Mouse (Mus musculus) CH12.LX (cell line): ENCODE measurements around the gene Mapk6.
"Not testable (repeated sequence)": the region's sequence is repeated elsewhere in the genome, so short reads cannot be mapped to it uniquely, and the experiment has no call there.

ENCODE experiments used
- CHD1 ChIP-seq: IDR thresholded peaks from 2 replicates; pipeline ENCODE4 v1.6.1; 2012; ENCODE audit warnings: low read depth, low read length, improper control_type of control experiment, inconsistent platforms
- CTCF ChIP-seq, 2 experiments: IDR thresholded peaks in 1 of 2; conservative IDR thresholded peaks in 1 of 2; 2 replicates each; pipeline ENCODE4 v1.5.1; 2011 to 2012; ENCODE audit warnings: low read depth in 2 of 2, low read length in 2 of 2, improper control_type of control experiment in 1 of 2, inconsistent platforms in 1 of 2, mild to moderate bottlenecking in 1 of 2, moderate library complexity in 1 of 2
- E2F4 ChIP-seq: IDR thresholded peaks from 2 replicates; pipeline ENCODE4 v1.6.1; 2011; ENCODE audit warnings: low read depth, low read length, improper control_type of control experiment; ENCODE audit not compliant: insufficient replicate concordance
- EP300 ChIP-seq: IDR thresholded peaks from 2 replicates; pipeline ENCODE4 v1.6.1; 2011; ENCODE audit warnings: low read length, improper control_type of control experiment
- ETS1 ChIP-seq: conservative IDR thresholded peaks from 2 replicates; pipeline ENCODE4 v1.6.1; 2012; ENCODE audit warnings: low read depth, mild to moderate bottlenecking, inconsistent platforms, low read length, improper control_type of control experiment, moderate library complexity
- MXI1 ChIP-seq: IDR thresholded peaks from 2 replicates; pipeline ENCODE4 v1.6.1; 2011; ENCODE audit warnings: mild to moderate bottlenecking, low read depth, low read length, improper control_type of control experiment
- NELFE ChIP-seq: IDR thresholded peaks from 2 replicates; pipeline ENCODE4 v1.6.1; 2011; ENCODE audit warnings: low read depth, low read length, improper control_type of control experiment
- POLR2A ChIP-seq: IDR thresholded peaks from 2 replicates; pipeline ENCODE4 v1.6.1; 2011; ENCODE audit warnings: low read depth, mild to moderate bottlenecking, improper control_type of control experiment, low read length
- RAD21 ChIP-seq: IDR thresholded peaks from 2 replicates; pipeline ENCODE4 v1.6.1; 2011; ENCODE audit warnings: low read depth, mild to moderate bottlenecking, low read length, improper control_type of control experiment, moderate library complexity
- SIN3A ChIP-seq: IDR thresholded peaks from 2 replicates; pipeline ENCODE4 v1.6.1; 2012; ENCODE audit warnings: low read length, improper control_type of control experiment, inconsistent platforms
- USF1 ChIP-seq: IDR thresholded peaks from 2 replicates; pipeline ENCODE4 v1.6.1; 2014; ENCODE audit warnings: low read depth, mild to moderate bottlenecking, inconsistent platforms, low read length, improper control_type of control experiment
- USF2 ChIP-seq: conservative IDR thresholded peaks from 2 replicates; pipeline ENCODE4 v1.6.1; 2011; ENCODE audit warnings: low read depth, low read length, improper control_type of control experiment
- ZMIZ1 ChIP-seq: IDR thresholded peaks from 2 replicates; pipeline ENCODE4 v1.6.1; 2012; ENCODE audit warnings: low read depth, mild to moderate bottlenecking, inconsistent platforms, low read length, improper control_type of control experiment
- ZNF384 ChIP-seq: IDR thresholded peaks from 2 replicates; pipeline ENCODE4 v1.6.1; 2012; ENCODE audit warnings: low read depth, low read length, improper control_type of control experiment, inconsistent platforms

DNA sequence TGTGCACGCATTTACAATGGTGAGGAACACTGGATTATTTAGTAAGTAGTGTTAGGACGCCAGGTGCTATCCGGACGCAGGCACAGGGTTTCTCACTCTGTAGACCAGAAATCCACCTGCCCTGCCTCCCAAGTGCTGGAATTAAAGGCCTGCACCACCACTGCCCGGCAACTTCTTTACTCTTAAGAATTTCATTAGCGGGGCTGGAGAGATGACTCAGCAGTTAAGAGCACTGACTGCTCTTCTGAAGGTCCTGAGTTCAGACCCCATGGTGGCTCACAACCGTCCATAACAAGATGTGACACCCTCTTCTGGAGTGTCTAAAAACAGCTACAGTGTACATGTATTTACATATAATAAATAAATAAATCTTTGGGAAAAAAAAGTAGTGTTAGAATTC, 46.1 kb downstream of the Mapk6 start:
- not testable (repeated sequence) for TF ChIP-seq USF1; POLR2A; USF2; ETS1; CTCF (conservative IDR thresholded peaks at IDR 0.05 in 1 of 2, IDR thresholded peaks at IDR 0.05 in 1 of 2; ENCODE audit: low read depth in 2 of 2, low read length in 2 of 2); ZNF384; SIN3A; E2F4; EP300; NELFE; MXI1; ZMIZ1; CHD1; RAD21
